Mouse (Mus musculus): ENCODE data around the gene Tex33.

The Tex33 gene

GRCm38 (mm10) chr15:78395478-78395962, at the start of gene Tex33:
Gene Tex33 (minus strand): TSS chr15:78395912.
- no peak for DNase-seq (ENCODE audit: low read depth in 2 of 2, low spot score in 2 of 2)

- DNase-seq (ENCODE audit: low read depth in 2 of 2, low spot score in 2 of 2) = no peak
These were observed 48.1 kb upstream of the Tex33 start for GRCm38 (mm10) chr15:78443857-78444256.

- DNase-seq (ENCODE audit: low read depth in 2 of 2, low spot score in 2 of 2) = no peak
These were observed 46.5 kb upstream of the Tex33 start for GRCm38 (mm10) chr15:78442231-78442630.

- DNase-seq (ENCODE audit: low read depth in 2 of 2, low spot score in 2 of 2) = no peak
These were observed 43.3 kb upstream of the Tex33 start for GRCm38 (mm10) chr15:78438973-78439372.

- DNase-seq (ENCODE audit: low read depth in 2 of 2, low spot score in 2 of 2) = no peak
These were observed 42.8 kb upstream of the Tex33 start for GRCm38 (mm10) chr15:78438505-78438904.

- no peak for DNase-seq (ENCODE audit: low read depth in 2 of 2, low spot score in 2 of 2)
These were observed 42.3 kb upstream of the Tex33 start for GRCm38 (mm10) chr15:78438018-78438394.

- no peak for DNase-seq (ENCODE audit: low read depth in 2 of 2, low spot score in 2 of 2)
These were observed 41.7 kb upstream of the Tex33 start for GRCm38 (mm10) chr15:78437237-78438017.

- no peak for DNase-seq (ENCODE audit: low read depth in 2 of 2, low spot score in 2 of 2)
These were observed 40.9 kb upstream of the Tex33 start for GRCm38 (mm10) chr15:78436380-78437192.

- DNase-seq (ENCODE audit: low read depth in 2 of 2, low spot score in 2 of 2) = no peak
These were observed 40.0 kb upstream of the Tex33 start for GRCm38 (mm10) chr15:78435681-78436080.

GRCm38 (mm10) chr15:78434896-78435520, 39.3 kb upstream of the Tex33 start:
- peak in 1 of 2 experiments; percentile 29 for DNase-seq (ENCODE audit: low read depth in 2 of 2, low spot score in 2 of 2)

GRCm38 (mm10) chr15:78431541-78432121, 35.9 kb upstream of the Tex33 start:
- DNase-seq (ENCODE audit: low read depth in 2 of 2, low spot score in 2 of 2) = no peak

- no peak for DNase-seq (ENCODE audit: low read depth in 2 of 2, low spot score in 2 of 2)
These were observed 35.2 kb upstream of the Tex33 start for GRCm38 (mm10) chr15:78430874-78431273.

- DNase-seq (ENCODE audit: low read depth in 2 of 2, low spot score in 2 of 2) = no peak
These were observed 34.3 kb upstream of the Tex33 start for GRCm38 (mm10) chr15:78429871-78430622.

GRCm38 (mm10) chr15:78429139-78429459, 33.4 kb upstream of the Tex33 start:
- DNase-seq (ENCODE audit: low read depth in 2 of 2, low spot score in 2 of 2) = no peak

GRCm38 (mm10) chr15:78428391-78429138, 32.9 kb upstream of the Tex33 start, which contains the start of gene Kctd17:
Gene Kctd17 (plus strand): TSS chr15:78428564.
- DNase-seq (ENCODE audit: low read depth in 2 of 2, low spot score in 2 of 2) = no peak

- DNase-seq (ENCODE audit: low read depth in 2 of 2, low spot score in 2 of 2) = no peak
These were observed 29.5 kb upstream of the Tex33 start for GRCm38 (mm10) chr15:78425230-78425629.

GRCm38 (mm10) chr15:78424507-78424906, 28.8 kb upstream of the Tex33 start:
- no peak for DNase-seq (ENCODE audit: low read depth in 2 of 2, low spot score in 2 of 2)

GRCm38 (mm10) chr15:78422046-78422956, 26.6 kb upstream of the Tex33 start:
- DNase-seq (ENCODE audit: low read depth in 2 of 2, low spot score in 2 of 2) = peak; percentile 83 to 91

- no peak for DNase-seq (ENCODE audit: low read depth in 2 of 2, low spot score in 2 of 2)
These were observed 24.7 kb upstream of the Tex33 start for GRCm38 (mm10) chr15:78420395-78420794.
